Mouse (Mus musculus) heart, embryonic 14.5 days (tissue): ENCODE results near the gene Rpain. TPM values are rescaled to one million over a fixed set of nuclear protein-coding genes. Genes with fewer than 3 reads are reported as not detected.

Experiments used
- ATAC-seq: fragments of 200-750 bp; cut with Nextera tagmentation; 2 replicates; pipeline ENCODE4 v1.8.0; 2017; ENCODE audit warnings: low read depth, moderate TSS enrichment; ENCODE audit not compliant: insufficient number of reproducible peaks, insufficient read depth, low FRiP score
- H3K27ac ChIP-seq, 2 experiments: fragments of 200-500 bp in 1 of 2; fragments of 300-500 bp in 1 of 2; sonication (generic) in 1 of 2; replicated peaks in 1 of 2; 2 replicates each; pipeline ENCODE4 v1.5.1; 2012 to 2014; ENCODE audit warnings: low read depth in 2 of 2, low read length in 2 of 2, control low read depth in 1 of 2, mild to moderate bottlenecking in 1 of 2, mixed read lengths in 1 of 2; ENCODE audit not compliant: control insufficient read depth in 1 of 2, insufficient read depth in 1 of 2
- H3K27me3 ChIP-seq: fragments of 300-500 bp; sonication (generic); 2 replicates; pipeline ENCODE4 v1.6.1; 2014; ENCODE audit warnings: mild to moderate bottlenecking, low read length, control low read depth; ENCODE audit not compliant: control insufficient read depth, insufficient read depth
- H3K36me3 ChIP-seq: fragments of 300-500 bp; sonication (generic); 2 replicates; pipeline ENCODE4 v1.6.1; 2014; ENCODE audit warnings: mild to moderate bottlenecking, control low read depth, low read length, mixed read lengths; ENCODE audit not compliant: control insufficient read depth, insufficient read depth
- H3K4me1 ChIP-seq, 2 experiments: fragments of 200-500 bp in 1 of 2; fragments of 300-500 bp in 1 of 2; sonication (generic) in 1 of 2; 2 replicates each; pipeline ENCODE4 v1.6.1; 2012 to 2014; ENCODE audit warnings: low read length in 2 of 2, control low read depth in 1 of 2, mixed read lengths in 1 of 2; ENCODE audit not compliant: control insufficient read depth in 2 of 2, insufficient read depth in 2 of 2
- H3K4me2 ChIP-seq: fragments of 300-500 bp; sonication (generic); 2 replicates; pipeline ENCODE4 v1.6.1; 2014; ENCODE audit warnings: mild to moderate bottlenecking, low read length
- H3K4me3 ChIP-seq, 2 experiments: fragments of 200-500 bp in 1 of 2; fragments of 300-500 bp in 1 of 2; sonication (generic) in 1 of 2; 2 replicates each; pipeline ENCODE4 v1.5.1; 2012 to 2014; ENCODE audit warnings: low read length in 2 of 2, mild to moderate bottlenecking in 2 of 2, control low read depth in 1 of 2, low read depth in 1 of 2, moderate library complexity in 1 of 2; ENCODE audit not compliant: control insufficient read depth in 1 of 2, insufficient read depth in 1 of 2
- H3K9ac ChIP-seq: fragments of 300-500 bp; sonication (generic); 2 replicates; pipeline ENCODE4 v1.6.1; 2014; ENCODE audit warnings: mild to moderate bottlenecking, low read length
- H3K9me3 ChIP-seq: fragments of 300-500 bp; sonication (generic); 2 replicates; pipeline ENCODE4 v1.6.1; 2016; ENCODE audit warnings: low read length, control low read depth; ENCODE audit not compliant: control insufficient read depth
- whole genome bisulfite sequencing: fragments of 180-500 bp; shearing (Covaris S2); extraction: QIAGEN DNeasy Blood & Tissue Kit; methylation state at CpG from one replicate; pipeline ENCODE4 v1.1.7; 2014; 5-methylcytosine and 5-hydroxymethylcytosine counted together
- polyA plus RNA-seq: library from polyadenylated mRNA; unstranded; fragments of >200 nt; fragmentation: Nextera tagmentation; extraction: Ambion mirVana; gene quantifications from 2 replicates; pipeline ENCODE4 v1.2.1, GENCODE M21; 2014

Rpain gene
- polyA plus RNA-seq, 1 experiment from 2014 or later, result 63.1 TPM

DNA sequence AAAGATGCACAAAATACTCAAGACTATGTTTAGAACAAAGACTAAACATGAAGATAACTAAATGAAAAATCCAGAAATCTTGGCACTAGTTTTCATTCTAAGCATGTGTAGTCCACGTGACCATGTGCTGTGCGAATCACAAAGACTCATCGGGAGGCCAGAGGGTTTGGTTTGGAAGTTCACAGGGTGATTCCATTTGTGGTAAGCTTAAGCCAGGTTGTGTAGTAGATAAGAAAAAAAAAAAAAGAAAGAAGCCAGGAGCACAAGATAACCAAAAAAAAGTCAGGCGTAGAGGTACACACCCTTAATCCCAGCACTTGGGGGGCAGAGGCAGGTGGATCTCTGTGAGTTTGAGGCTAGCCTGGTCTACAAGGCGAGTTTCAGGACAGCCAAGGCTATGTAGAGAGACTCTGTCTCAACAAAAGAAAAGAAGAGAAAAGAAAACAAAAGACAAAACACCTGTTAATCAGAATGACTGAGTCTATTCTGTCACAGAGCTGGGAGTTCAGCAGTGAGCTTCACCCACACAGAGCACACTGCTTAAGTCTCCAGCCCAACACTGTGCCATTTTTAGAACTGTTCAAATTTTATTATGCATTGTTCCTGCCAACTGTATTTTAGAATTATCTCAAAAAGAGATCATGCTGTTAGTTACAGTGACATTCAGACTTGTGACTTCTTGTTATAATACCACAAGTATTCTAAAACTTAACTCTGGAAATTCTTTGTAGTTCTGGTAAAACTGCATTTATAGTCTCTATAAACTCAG is 9.0 kb upstream of the Rpain start:
- no peak overlapping the region for H3K27ac ChIP-seq
- ATAC-seq, result no peak
- H3K27me3 ChIP-seq, result no peaks in the 10 kb centered on the region
- no peak overlapping the region for H3K9ac ChIP-seq
- H3K4me2 ChIP-seq, result no peak overlapping the region
- H3K4me1 ChIP-seq, result no peaks in the 10 kb centered on the region
- H3K36me3 ChIP-seq, result peaks cover 98% of the 10 kb centered on the region
- 84% methylated on average over 5 of the region's 5 CpGs for WGBS
- H3K4me3 ChIP-seq, result no peak overlapping the region
- no peaks in the 10 kb centered on the region for H3K9me3 ChIP-seq

DNA sequence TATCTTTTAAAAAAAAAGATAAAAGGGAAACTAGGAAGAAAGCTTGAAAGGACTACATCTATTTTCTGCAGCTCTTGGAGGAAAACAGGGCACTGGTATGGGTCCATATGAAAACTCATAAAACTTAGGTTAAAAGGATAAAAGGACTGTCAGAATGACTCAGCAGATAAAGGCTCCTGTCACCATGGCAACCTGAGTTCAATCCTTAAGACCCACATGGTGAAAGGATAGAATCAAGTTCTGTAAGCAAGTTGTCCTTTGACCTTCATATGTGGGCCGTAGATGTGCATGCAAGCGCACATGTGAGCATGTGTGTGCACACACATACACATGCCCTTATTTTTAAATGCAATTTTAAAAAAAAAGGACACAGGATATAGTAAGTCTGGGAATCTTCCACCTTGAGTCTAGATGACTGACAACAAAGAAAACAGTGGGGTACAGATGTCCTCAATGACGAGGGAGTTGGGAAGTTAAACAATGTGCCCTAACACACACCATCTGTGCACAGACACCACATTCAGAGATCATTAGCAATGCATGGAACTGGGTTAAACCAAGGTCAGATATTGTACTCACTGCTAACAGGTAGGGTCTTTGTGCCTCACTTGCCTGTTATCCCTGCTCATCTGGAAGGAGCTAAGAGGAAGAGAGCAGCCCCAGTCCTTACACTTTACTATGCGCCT is 5.6 kb upstream of the Rpain start:
- no peak overlapping the region for H3K9ac ChIP-seq
- no peak overlapping the region for H3K27ac ChIP-seq
- H3K4me3 ChIP-seq, result no peak overlapping the region
- H3K36me3 ChIP-seq, result peaks cover 85% of the 10 kb centered on the region
- no peaks in the 10 kb centered on the region for H3K27me3 ChIP-seq
- peaks cover 4 to 12% of the 10 kb centered on the region in 2 experiments; a peak in 3 of 4 replicates for H3K4me1 ChIP-seq
- no peak for ATAC-seq
- H3K9me3 ChIP-seq, result no peaks in the 10 kb centered on the region
- no peak overlapping the region for H3K4me2 ChIP-seq
- WGBS, result 86% methylated on average over 4 of the region's 4 CpGs

DNA sequence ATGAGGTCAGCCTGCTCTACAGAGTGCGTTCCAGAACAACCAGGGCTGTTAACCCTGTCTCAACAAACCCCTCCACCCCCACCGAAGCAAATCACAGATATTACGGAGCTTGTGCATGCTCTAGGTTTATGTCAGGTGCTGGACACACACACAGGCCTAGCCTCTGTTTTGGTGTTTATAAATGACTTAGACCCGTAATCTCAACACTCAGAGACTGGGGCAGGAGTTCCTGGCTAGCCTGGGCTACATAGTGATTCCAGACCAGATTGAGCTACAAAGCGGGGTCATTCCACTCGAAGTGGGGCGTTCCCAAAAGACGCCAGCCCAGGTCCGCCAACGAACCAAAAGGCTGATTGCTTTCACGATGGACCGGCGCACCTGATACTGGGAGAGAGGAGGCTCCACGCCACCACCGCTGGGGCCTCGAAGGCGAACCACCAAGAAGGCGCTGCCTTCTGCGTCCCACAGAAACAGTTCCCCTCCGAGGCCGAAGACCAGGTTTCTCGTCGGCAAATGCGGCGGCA is 680 bp upstream of the Rpain start:
- peak overlapping the region; percentile 83 to 92 for H3K27ac ChIP-seq
- WGBS, result under 1% methylated on average over 25 of the region's 25 CpGs
- peak overlapping the region; percentile 83 for H3K4me2 ChIP-seq
- peaks cover 7 to 18% of the 10 kb centered on the region in 2 experiments for H3K4me1 ChIP-seq
- peak overlapping the region; percentile 97 for H3K9ac ChIP-seq
- no peak; the same call in 1 of the 2 replicates for ATAC-seq
- peak overlapping the region; percentile 78 to 88 for H3K4me3 ChIP-seq
- H3K9me3 ChIP-seq, result no peaks in the 10 kb centered on the region
- H3K36me3 ChIP-seq, result peaks cover 54% of the 10 kb centered on the region
- no peaks in the 10 kb centered on the region for H3K27me3 ChIP-seq

DNA sequence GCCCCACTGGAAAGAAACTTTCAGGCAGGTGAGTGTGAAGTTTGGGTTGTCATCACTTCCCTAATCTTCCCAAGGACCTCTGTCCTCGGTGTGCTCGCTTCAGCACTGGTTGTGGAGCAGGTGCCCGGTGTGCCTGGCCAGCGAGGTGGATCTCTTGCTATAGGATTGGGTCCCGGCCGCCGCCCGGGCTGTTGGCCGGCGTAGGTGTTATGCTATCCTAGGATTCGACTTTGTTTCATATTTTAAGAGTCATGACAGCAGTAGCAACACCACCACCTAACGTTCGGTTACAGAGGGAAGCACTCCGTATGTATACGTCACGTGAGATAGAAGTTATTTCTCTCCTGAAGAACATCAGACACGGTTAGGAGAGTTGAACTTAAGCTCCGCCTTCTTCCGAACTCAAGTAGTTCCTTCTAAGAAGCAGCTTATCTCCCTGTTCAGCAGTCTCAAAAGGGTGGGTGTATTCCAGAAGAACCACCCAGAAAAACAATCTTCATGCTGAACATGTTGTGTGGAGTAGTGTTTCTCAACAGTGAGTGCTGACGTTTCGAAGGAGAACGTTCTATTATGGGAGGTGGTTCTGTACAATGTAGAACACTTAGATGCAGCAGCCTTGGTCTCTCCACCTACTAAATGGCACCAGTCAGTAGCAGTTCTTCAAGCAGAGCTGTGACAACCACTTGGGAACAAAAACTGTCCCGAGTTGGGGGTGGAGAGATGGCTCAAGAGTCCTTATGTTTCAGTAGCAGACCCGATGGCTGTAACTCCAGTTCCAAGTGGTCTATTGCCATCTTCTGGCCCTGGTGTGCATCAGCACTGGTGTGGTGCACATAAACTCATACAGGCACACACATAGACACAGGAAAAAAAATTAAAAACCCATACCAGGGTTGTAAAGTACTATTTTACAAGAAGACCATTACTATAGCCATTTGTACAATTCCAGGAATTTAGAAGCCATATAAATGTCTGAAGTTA is 837 bp downstream of the Rpain start:
- Histone ChIP-seq H3K4me3 (peak overlapping the region; percentile 78 to 79), H3K4me1 (peaks cover 7 to 18% of the 10 kb centered on the region in 2 experiments), H3K4me2 (peak overlapping the region; percentile 90), H3K36me3 (peaks cover 53% of the 10 kb centered on the region), H3K27me3 (no peaks in the 10 kb centered on the region), H3K9me3 (no peaks in the 10 kb centered on the region), H3K9ac (peak overlapping the region; percentile 97), H3K27ac (peak overlapping the region; percentile 47 to 90)
- peak; percentile 20 for ATAC-seq
- 15% methylated on average over 24 of the region's 24 CpGs for WGBS

DNA sequence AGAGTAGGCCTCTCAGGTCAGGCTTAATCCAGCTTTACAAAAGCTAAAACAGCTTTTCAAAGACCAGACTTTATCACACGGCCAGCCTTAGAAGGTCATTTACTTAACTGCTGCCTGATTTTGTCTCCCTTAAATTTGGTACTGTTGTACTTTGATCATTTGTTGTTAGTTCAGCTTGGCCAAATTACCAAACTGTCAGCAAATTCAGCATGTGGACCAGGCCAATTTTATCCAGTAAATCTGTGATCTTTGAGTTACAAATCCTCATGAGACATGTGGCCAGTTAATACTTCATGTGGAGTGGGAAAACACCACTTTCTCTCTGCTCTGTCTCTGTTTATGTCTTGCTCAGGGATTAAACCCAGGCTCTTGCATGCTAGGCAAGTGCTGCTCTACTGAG is 2.6 kb downstream of the Rpain start:
- no peak overlapping the region for H3K4me2 ChIP-seq
- H3K4me1 ChIP-seq, result peaks cover 7 to 17% of the 10 kb centered on the region in 2 experiments
- H3K9me3 ChIP-seq, result no peaks in the 10 kb centered on the region
- H3K36me3 ChIP-seq, result peaks cover 58% of the 10 kb centered on the region
- WGBS, result 58% methylated on average over 1 of the region's 1 CpGs
- ATAC-seq, result no peak
- H3K27ac ChIP-seq, result no peak overlapping the region
- H3K9ac ChIP-seq, result no peak overlapping the region
- H3K4me3 ChIP-seq, result no peak overlapping the region
- H3K27me3 ChIP-seq, result no peaks in the 10 kb centered on the region

DNA sequence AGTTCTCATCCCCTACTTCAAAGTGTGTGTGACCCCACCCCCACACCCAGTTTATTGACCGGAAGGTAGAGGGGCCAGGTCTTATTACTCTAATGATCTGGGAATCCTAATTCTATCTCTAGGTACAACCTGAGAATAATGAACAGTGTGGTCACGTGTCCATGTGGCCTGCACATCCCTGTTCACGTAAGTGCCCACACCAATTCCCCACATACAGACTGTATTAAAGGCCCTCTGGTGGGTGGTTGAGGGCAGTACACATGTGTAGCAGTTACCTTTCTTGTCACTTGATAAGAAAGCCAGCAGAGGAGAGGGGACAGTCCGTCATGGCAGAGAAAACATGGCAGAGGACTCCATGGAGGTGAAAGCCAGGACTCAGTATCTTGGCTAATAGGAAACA is 3.9 kb downstream of the Rpain start:
- Histone ChIP-seq H3K4me2 (no peak overlapping the region), H3K36me3 (peaks cover 63% of the 10 kb centered on the region), H3K4me1 (peaks cover 3 to 6% of the 10 kb centered on the region in 2 experiments; a peak in 2 of 4 replicates), H3K9ac (no peak overlapping the region), H3K4me3 (no peak overlapping the region), H3K9me3 (no peaks in the 10 kb centered on the region), H3K27ac (no peak overlapping the region), H3K27me3 (no peaks in the 10 kb centered on the region)
- WGBS, result 64% methylated on average over 4 of the region's 4 CpGs
- no peak for ATAC-seq

DNA sequence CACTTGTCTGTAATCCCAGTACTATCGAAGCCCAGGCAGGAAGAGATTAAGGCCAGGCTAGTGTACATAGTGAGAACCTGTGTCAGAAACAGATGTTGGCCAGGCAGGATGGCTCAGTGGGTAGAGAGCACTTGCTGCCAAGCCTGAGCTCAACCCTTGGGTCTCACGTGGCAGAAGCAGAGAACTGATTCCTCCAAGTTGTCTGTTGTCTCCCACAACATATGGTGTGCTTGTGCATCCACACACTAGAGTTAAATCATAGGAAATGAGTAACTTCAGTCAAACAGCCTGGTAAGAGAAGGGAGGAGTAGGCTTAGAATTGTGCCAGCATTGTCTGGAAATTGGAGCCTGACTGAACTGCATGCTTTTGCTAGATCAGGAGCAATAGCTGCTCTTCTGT is 5.2 kb downstream of the Rpain start:
- Histone ChIP-seq H3K27me3 (no peaks in the 10 kb centered on the region), H3K9ac (no peak overlapping the region), H3K4me3 (no peak overlapping the region), H3K27ac (no peak overlapping the region), H3K4me1 (peaks cover 3 to 6% of the 10 kb centered on the region in 2 experiments; a peak in 2 of 4 replicates), H3K36me3 (peaks cover 76% of the 10 kb centered on the region), H3K9me3 (no peaks in the 10 kb centered on the region), H3K4me2 (no peak overlapping the region)
- WGBS, result 85% methylated on average over 2 of the region's 2 CpGs
- no peak for ATAC-seq
